Mouse (Mus musculus) lung, postnatal 10 days (tissue): ENCODE measurements around the gene Tgfbr2.
A peak's percentile ranks its signal among the peaks of the same experiment; 100 is the strongest.

Experiments
- DNase-seq: peaks from one replicate; pipeline ENCODE4 v3.0.0; 2021

Gene Tgfbr2

GRCm38 (mm10) chr9:116192826-116193534 lies 17.8 kb upstream of the Tgfbr2 start:
- DNase-seq: no peak

- no peak for DNase-seq
Measured at GRCm38 (mm10) chr9:116192253-116192652, 17.1 kb upstream of the Tgfbr2 start.

GRCm38 (mm10) chr9:116189831-116190230 lies 14.7 kb upstream of the Tgfbr2 start:
- no peak for DNase-seq

- no peak for DNase-seq
Measured at GRCm38 (mm10) chr9:116188952-116189666, 13.9 kb upstream of the Tgfbr2 start.

DNA sequence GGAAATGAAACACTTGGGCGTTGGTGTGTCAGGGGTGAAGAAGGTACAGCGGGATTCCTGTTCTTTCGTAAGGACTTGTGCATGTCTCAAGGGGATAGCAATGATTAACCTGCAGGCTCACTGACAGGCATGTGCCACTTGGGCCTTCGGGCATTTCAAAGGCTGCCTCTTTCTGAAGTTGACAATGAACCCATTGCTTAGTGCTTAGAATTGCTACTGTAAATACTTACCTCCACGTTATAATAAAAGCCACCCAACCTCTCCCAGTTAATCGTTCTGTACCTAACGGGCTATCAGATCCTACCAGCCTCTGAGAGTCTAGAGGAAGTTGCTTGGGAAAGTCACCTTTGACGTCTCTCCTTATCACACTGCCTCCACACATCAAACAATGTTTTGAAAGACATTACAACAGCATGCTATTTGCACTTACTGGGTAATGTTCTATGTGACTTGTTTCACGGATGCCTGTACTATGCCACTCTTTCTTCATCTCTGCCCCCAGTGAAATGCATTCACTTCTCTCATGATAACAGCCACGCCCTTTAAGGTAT lies 12.1 kb upstream of the Tgfbr2 start:
- peak; percentile 57 for DNase-seq

GRCm38 (mm10) chr9:116184903-116185302 lies 9.7 kb upstream of the Tgfbr2 start:
- DNase-seq: no peak

- DNase-seq: no peak
Measured at GRCm38 (mm10) chr9:116183035-116183434, 7.9 kb upstream of the Tgfbr2 start.

DNA sequence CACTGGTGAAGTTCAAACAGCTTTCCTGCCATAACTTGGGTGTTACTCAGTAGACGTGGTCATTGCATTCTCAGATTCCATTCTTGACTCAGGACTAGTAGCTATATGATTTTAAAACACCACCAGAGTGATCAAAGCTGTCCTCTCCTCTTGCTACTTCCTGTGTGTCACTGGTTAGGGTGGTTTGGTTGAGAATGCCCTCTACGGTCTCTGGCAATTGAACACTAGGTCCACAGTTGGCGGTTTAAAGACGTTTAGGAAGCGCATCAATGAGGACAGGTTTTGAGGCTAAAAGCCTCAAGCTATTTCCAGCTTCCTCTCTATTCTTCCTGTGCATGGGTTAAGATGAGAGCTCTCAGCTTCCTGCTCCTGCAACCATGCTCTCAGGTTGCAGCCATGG lies 6.4 kb upstream of the Tgfbr2 start:
- no peak for DNase-seq

DNA sequence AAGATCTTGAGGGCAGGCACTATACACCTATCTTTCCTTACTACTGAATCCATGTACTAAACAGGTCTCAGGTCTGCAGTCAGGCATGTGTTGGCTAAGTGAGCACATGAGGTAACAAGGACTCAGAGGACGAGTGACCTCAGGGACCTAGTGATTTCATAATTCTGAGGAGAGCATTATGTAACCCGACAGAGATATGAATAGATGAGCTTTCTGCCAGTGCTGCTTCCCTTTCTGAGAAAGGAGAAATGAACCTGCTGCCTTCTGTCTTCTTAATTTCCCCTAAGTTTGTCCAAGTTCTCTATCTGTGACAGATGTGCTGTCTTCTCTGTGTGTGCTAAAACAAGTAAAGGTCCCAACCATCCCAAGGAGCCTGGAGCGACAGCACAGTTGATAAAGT lies 3.0 kb upstream of the Tgfbr2 start:
- no peak for DNase-seq

DNA sequence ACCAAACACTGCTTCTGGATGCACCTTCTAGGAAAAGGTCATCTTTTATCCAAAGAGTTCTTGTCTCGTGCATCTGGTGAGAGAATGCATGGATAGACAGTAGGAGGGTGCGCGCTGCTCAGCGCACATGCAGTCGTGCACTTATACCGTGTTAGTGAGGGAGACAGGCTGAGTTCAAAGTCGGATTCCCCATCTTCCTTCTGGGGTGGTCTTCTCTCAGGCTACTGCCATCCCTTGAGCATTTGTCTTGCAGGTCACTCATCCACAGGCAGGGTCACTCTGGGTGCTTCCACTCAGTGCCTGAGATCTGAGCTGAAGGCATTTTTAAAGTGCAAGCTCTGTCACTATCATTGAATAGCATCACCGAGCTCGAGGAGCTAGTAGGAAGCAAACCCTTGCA lies 1.9 kb upstream of the Tgfbr2 start:
- no peak for DNase-seq

- peak; percentile 66 for DNase-seq
Measured at GRCm38 (mm10) chr9:116175488-116176115, 442 bp upstream of the Tgfbr2 start.

DNA sequence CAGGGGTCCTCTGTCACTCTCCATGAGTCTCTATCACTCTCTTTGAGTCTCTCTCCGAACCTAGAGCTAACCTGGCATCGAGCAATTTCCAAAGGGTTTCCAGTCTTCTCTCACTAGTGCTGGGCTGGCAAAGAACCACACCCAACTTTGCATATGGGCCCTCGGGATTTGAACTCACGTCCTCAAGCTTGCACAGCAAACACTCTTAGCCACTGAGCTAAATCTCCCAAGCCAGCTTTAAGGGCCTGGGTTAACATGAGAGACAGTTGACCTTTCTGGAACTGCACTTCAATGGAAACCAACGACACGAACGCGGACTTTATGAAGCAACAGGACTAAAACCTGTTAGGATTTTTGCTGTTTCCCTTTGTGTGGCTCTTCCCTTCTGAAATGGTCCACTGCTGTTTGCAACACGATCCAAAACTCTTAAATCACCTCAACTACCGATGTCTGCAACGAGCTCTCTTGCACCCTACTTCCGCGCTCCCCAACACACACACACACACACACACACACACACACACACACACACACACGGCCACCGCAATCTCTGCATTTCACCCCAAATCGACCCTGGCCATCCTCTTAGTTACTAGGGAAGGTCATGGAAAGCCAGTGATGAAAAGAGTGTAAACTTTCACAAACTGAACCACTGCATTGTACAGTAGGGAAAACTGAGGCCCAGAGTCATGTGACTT lies 1.5 kb downstream of the Tgfbr2 start:
- DNase-seq: peak; percentile 38

DNA sequence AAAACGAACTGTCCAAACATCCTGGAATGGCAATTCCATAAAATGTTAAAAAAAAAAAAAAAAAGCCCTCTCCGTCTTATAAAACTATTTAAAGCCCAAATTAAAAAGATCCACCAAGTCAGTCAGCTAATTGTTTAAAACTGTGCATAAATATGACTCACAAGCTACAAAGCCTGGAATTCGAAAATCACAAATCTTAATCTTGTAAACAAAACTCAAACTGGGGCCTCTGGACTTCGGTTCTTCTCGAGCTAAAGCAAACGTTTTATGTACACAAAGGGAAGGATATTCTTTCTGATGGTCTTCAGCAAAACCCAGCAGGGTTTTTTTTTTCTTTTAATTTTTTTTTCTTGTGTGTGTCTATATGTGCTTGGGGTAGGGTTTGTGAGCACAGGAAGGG lies 2.1 kb downstream of the Tgfbr2 start:
- no peak for DNase-seq

DNA sequence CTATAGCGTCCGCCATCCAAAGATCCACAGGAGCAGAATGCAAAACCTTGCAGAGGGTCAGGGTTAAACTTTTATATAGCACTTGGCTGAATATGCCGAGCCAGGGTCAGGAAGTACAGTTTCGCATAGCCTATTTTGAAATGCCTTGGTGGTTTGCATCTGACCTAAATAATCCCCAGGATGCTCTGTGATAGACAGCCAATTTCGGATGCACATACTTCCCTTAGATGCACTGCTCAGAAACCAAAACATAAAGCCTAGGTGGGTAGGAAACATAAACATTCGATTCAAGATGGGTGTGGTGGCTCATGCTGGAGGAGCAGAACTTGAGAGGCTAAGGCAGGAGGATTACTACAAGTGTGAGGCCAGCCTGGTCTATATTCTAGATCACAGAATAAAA lies 6.1 kb downstream of the Tgfbr2 start:
- DNase-seq: no peak

- DNase-seq: no peak
Measured at GRCm38 (mm10) chr9:116167304-116167880, 7.8 kb downstream of the Tgfbr2 start.

- DNase-seq: no peak
Measured at GRCm38 (mm10) chr9:116166363-116166762, 8.8 kb downstream of the Tgfbr2 start.

DNA sequence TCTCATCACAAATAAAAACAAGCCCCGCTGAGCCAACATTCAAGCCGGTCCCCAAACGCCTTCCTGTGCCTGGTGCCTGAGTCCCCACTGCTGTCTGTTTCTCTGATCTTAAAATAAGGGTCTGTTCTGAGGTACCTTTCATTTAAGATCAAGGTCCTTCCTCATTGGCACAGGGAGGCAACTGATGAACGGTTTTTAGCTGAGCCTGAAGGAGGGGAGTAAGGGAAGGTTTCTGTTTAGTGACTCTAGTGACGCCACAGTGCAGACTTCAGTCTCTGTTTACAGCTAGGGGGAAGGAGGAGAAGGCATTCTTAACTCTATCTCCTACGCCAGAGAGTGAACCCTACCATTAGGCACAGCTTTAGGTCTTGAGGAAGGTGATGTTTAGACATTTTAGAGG lies 11.3 kb downstream of the Tgfbr2 start:
- DNase-seq: no peak

DNA sequence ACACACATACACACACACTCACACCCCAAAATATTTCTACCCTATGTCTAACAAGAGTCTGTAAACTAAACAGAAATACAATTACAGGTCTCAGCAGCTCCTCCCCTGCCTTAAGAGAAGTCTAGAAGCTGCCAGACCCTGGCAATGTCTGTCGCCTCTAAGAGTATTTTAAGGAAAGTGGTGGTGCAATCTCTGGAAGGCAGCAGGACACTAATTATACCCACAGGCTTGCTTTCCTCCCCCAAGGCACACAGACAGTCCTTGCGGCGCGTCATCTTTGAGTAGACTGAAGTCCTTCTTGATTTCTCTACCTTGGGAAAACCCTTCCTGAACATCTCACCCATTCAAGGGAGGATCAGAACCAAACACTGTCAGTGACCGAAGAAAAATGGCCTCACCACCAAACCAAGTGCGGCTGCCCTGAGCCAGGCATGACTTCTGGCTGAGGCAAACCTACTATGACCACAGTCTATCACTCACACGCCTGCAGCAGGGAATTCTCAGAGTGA lies 12.2 kb downstream of the Tgfbr2 start:
- no peak for DNase-seq

DNA sequence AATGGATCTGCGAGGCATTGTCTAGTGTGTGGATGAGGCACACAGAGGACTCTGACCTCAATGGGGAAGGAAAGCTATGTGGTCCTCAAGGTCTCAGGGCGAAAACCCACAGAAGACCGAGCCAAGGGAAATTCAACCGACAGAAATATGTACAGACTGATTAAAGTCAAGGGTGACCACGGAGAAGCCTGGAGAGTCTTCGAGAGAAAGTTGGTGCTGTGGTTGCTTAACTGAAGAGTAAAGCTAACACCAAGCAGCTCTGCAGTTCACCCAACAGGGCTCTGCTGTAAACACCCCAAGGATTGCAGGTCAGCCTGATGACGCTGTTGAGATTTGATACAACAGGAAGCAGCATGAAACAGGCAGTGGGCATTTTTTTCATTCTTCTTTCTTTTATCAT lies 14.3 kb downstream of the Tgfbr2 start:
- no peak for DNase-seq

- DNase-seq: no peak
Measured at GRCm38 (mm10) chr9:116160067-116160466, 15.1 kb downstream of the Tgfbr2 start.

- DNase-seq: no peak
Measured at GRCm38 (mm10) chr9:116156501-116156900, 18.7 kb downstream of the Tgfbr2 start.

GRCm38 (mm10) chr9:116152878-116153277 lies 22.3 kb downstream of the Tgfbr2 start:
- no peak for DNase-seq
